25 mouse cellular contexts compared by ENCODE assay signal in the genomic region with DNA sequence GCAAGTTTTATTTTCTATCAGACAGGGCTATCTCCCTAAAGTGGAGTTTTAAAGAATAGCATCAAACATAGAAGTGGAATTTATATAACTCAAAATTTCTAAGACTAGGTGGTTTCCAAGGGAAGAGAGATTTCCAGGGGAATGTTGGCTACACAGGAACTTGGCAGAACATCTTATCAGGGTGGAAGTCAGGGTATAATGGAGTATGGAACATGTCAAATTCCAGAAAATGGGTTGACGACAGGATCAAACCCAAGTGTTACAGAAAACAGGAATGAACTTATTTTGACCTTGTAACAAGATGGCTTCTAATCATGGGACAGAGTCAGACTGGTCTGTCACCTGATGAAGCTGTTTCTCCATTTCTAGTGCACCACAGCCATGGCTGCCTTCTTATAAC. TPM values are rescaled to one million over a fixed set of nuclear protein-coding genes. Genes with fewer than 3 reads are reported as not detected.
"Had no signal": no experiment of that assay in that cellular context is flagged by ENCODE, and none has a peak within 500 bp of the region (broad histone marks: within the 10 kb centered on the region; RNA-seq: fewer than 3 reads in every experiment).

No protein-coding gene starts in this region.

- H3K27me3 ChIP-seq: kidney, embryonic 15.5 days; liver, embryonic 13.5 days had no signal

- H3K4me3 ChIP-seq: heart, embryonic 15.5 days; limb, embryonic 15.5 days had no signal

- DNase-seq: gastrocnemius, postnatal 14 days; gastrocnemius, postnatal 36 days; heart, adult 18-20 months; kidney, adult 11 months; kidney, adult 2 months; kidney, adult 9 months; kidney, postnatal 14 days; kidney, postnatal 36 days; layer of hippocampus, adult 9-11 months; layer of hippocampus, postnatal 36 days; left cerebral cortex, postnatal 4 days; liver, embryonic 13.5 days; lung, adult 18-20 months had no signal

- H3K9me3 ChIP-seq: heart, embryonic 10.5 days; heart, embryonic 15.5 days; hindbrain, embryonic 13.5 days; hindbrain, embryonic 15.5 days; kidney, embryonic 15.5 days; limb, embryonic 13.5 days; limb, embryonic 15.5 days; liver, embryonic 13.5 days; liver, embryonic 15.5 days had no signal

- H3K9ac ChIP-seq: forebrain, postnatal 0 days; heart, embryonic 15.5 days; hindbrain, embryonic 13.5 days; hindbrain, embryonic 15.5 days; kidney, embryonic 15.5 days; limb, embryonic 13.5 days; limb, embryonic 15.5 days; liver, embryonic 15.5 days had no signal

- H3K27ac ChIP-seq: heart, embryonic 15.5 days; hindbrain, embryonic 13.5 days; hindbrain, embryonic 15.5 days; limb, embryonic 13.5 days; limb, embryonic 15.5 days; liver, embryonic 13.5 days had no signal

RNA-seq across cellular contexts. Expression of gene Klhl35, which starts 18.9 kb away (rescaled TPM):
- total RNA-seq: gastrocnemius, adult 18-20 months; gastrocnemius, adult 8-10 months; gastrocnemius, postnatal 36 days; heart, adult 18-20 months; hematopoietic stem cell, adult 5-6 weeks had no signal
